Mouse (Mus musculus) mouse trophoblast stem cell (cell line): ENCODE measurements around the gene Nepro.

Experiments used
- in situ Hi-C, 2 experiments: fragments of 300-500 bp; cut with MseI, MboI; formaldehyde crosslinking; loops; 2 replicates in 1 of 2; 3 replicates in 1 of 2; pipeline ENCODE4 v1.15.1; 2025

Gene Nepro

DNA sequence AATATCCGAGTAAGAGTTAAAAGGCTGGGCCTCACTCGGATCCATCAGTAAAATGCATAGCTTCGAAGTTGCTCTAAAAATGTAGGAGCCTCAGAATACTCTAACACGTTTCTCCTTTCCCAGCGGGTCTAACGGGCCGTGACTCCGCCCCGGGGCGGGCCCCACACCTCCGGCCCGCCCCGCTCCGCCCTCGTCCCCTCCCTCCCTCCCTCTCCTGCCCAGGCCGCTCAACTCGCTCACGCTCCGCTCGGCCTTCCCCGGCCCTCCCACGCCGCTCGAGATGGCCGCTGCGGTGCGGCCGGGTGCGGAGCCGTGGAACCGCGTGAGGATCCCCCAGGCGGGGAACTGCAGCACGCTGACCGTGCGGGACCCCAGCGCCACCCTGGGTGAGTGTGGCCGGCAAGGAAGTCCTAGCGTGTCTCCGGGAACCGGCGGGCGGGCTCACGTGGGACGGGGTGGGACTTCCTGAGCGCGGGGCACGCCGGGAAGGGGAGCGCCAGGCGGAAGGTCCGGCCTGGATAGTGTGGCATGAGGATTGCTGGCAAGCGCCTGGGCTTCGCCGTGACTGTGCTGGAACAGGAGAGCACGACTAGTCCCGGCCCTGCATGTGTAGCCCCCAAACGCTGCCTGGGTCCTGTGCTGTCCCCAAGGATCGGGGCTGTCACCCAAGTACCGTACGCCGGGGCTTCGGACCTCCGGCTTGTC lies at the start of gene Nepro:
Gene Nepro, plus strand, starts transcription at position 219 of the 705 bp plus-strand sequence.
- in situ Hi-C loops = no loop called here

- in situ Hi-C loops = no loop called here
Observed at GRCm38 (mm10) chr16:44676357-44676756, 47.7 kb upstream of the Nepro start.

- in situ Hi-C loops = no loop called here
Observed at GRCm38 (mm10) chr16:44679082-44679481, 45.0 kb upstream of the Nepro start.

DNA sequence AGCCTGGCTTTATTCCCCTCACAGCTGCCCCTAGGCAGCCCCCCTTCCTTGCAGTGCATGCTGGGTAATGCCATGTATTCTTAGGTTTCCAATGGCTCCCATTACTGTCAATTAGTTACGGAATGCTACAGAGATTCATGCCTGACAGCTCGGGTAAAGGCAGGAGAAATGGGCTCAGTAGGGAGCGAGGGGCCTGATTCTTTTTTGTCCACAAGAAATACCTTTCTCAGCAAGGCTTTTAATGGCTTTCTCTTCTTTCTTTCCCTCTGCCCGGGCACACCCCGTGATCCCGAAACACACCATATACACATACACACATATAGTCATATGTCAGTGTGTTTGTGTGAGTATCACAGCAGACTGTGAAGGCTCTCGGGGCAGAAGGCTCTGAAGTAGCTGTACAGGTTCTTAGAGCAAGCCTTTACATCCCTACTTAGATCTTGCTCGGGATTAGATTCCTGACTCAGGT lies 44.6 kb upstream of the Nepro start:
- in situ Hi-C loops = no loop called here

DNA sequence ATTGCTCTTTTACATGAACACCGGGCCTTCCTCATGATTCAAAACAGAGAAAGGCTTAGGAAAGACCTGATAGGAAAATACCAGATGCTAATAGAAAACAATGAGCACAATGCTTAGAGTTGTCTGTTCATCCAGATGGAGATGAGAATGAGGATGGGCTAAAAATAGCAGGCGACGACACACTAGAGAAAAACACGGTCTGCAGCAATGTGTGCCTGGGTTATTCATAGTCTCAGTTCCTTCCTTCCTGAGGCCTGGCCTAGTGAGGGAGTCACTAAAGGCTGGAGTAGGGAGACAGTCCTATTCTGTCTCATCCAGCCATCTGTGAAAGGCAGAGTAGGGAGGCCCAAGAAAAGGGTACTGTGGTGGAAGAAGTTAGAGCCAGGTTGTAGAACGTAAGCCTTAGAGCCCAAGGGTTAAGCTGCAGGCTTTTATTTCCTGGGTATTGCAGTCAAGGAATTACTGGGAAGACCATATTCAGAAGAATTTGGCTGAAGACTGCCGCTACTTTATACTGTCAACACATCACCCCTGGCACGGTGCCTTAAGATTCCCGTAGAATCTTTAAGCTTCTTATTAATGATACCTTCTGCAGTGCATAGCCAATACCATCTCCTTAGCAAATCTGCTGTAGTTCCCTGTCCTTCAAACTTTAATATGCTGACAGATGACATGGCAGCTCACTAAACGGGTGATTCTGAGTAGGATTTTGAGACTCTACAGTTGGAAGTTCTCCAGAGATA lies 43.2 kb upstream of the Nepro start:
- in situ Hi-C loops = no loop called here

- in situ Hi-C loops = no loop called here
Observed at GRCm38 (mm10) chr16:44684646-44685045, 39.5 kb upstream of the Nepro start.

GRCm38 (mm10) chr16:44685401-44685800 lies 38.7 kb upstream of the Nepro start:
- in situ Hi-C loops = no loop called here

- in situ Hi-C loops = no loop called here
Observed at GRCm38 (mm10) chr16:44686991-44687718, 36.9 kb upstream of the Nepro start.

GRCm38 (mm10) chr16:44687719-44688420 lies 36.2 kb upstream of the Nepro start:
- in situ Hi-C loops = no loop called here

GRCm38 (mm10) chr16:44688507-44688906 lies 35.6 kb upstream of the Nepro start:
- in situ Hi-C loops = no loop called here

- in situ Hi-C loops = loop anchor here (10.0 kb wide), 1 partner anchor 206 kb away; no protein-coding TSS in a partner anchor
Observed at GRCm38 (mm10) chr16:44690501-44690900, 33.6 kb upstream of the Nepro start.

DNA sequence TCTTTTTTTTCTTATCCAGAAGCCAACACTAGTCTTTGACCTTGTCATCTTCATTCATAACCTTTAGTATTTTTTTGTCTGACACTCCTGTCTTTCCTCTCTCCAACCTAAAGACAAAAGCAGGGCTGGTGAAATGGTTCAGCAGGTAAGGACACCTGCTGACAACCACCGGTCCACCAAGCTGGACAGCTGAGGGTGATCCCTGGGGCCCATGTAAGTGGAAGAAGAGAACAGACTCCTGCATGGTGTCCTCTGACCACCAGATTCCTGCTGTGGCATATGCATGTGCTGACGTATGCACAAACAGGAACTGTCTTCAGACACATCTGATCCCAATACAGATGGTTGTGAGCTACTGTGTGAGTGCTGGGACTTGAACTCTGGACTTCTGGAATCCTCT lies 33.0 kb upstream of the Nepro start:
- in situ Hi-C loops = loop anchor here (10.0 kb wide), 1 partner anchor 206 kb away; no protein-coding TSS in a partner anchor

DNA sequence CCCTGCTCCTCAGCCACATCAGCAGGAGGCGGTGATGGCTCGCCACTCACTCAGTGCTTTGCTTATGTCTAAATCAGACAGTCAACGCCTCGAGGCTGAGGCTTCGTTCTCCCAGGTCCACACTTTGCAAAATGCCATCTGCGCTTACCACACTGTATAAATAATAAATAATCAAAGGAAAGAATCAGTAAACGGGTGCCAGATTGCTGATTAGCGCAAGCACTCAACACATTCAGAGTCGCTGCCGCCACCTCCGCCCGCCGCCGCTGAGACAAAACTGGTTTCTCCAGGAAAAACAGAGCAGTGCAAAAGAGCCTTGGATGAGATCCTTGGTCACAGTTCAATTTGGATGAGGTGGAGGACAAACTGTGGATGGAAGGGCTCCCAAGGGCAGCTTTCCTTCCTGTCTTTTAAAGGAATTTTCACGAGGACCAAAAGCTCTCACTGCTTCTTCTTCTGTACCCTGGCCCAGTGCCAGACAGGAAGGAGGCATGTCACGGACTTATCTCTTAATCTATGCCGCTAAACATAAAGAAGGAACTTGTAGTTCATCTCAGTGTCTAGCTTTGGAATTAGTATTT lies 32.5 kb upstream of the Nepro start:
- in situ Hi-C loops = loop anchor here (10.0 kb wide), 1 partner anchor 207 kb away; no protein-coding TSS in a partner anchor

GRCm38 (mm10) chr16:44692541-44692940 lies 31.6 kb upstream of the Nepro start:
- in situ Hi-C loops = loop anchor here (10.0 kb wide), 1 partner anchor 208 kb away; no protein-coding TSS in a partner anchor

DNA sequence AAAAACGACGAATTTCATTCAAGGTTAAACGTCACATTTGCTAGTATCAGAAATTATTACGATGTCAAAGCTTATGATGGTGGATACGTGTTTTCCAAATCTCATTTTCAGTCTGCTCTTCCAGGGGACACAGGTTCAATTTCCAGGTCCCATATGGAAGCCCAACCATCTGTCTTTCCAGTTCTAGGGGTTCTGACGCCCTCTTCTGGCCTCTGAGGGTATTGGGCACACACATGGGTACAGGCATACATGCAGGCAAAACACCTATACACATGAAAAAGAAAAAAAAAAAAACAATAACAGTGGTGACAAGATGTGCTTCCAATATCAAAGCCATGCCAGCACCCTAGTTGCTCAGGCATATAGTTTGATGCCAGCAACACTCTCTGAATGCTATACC lies 30.4 kb upstream of the Nepro start:
- in situ Hi-C loops = loop anchor here (10.0 kb wide), 1 partner anchor 209 kb away; no protein-coding TSS in a partner anchor

DNA sequence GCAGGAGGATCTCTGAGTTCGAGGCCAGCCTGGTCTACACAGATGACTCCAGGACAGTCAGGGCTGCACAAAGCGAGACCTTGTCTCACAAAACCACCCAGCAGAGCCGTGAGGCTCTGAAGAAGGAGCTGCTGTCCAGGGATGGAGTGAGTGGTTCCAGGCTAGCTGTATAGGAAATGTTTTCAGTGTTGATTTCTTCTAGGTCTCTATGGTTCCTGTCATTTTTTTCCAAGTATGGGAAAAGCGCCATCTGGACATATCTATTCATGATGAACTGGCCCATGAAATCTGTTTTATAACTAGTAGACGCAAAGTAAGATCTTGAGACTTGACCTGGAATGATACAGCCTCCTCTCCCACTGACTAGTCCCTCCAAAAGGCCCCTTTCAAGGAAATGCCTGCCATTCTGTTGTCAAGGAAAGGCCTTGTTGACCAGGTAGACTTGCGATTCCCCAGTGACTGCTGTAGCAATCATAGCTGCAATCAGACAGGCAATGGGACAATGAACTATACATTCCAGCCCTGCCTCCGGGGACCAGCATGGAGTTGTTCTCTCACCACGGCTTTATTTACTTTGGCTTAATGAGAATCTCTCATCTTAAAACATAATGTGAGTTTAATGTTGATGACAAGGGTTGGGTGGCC lies 28.8 kb upstream of the Nepro start:
- in situ Hi-C loops = loop anchor here (10.0 kb wide), 1 partner anchor 211 kb away; no protein-coding TSS in a partner anchor

GRCm38 (mm10) chr16:44695859-44696620 lies 28.1 kb upstream of the Nepro start:
- in situ Hi-C loops = loop anchor here (10.0 kb wide), 1 partner anchor 211 kb away; no protein-coding TSS in a partner anchor

DNA sequence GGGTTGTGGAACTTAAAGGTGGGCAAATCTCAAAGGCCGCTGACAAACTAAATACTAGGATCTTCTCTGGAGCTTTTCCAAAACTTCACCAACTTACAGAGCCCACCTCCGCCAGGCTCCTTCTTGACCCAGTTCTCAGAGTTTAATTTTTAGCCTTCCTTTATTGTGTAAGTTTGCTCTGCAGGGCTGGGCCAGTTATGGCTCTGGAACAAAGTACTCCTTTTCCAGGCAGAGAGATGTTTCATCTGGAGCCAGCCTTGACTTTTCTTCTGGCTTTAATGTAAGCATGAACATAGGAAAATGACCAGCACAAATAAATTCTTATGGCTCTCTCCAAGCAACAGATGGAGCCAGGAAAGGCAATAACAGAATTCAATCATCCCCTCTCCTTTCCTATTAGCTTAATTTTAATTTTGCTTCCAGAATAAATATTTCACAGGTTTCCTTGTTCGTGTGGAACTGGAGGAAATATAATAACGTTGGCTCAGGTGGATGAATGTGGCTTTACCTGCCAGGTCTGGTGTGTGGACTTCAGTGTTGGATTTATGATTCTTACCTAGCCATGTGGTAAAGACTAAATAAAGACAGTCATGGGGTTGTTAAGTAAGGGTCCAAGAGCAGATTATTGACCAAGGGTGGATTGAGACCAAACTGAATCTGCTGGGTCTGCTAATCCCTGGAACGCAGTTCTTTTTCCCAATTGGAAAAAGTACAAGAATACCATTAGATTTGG lies 26.5 kb upstream of the Nepro start:
- in situ Hi-C loops = loop anchor here (10.0 kb wide), 1 partner anchor 213 kb away; no protein-coding TSS in a partner anchor

GRCm38 (mm10) chr16:44701155-44701554 lies 22.9 kb upstream of the Nepro start:
- in situ Hi-C loops = no loop called here
